Mouse (Mus musculus) kidney, embryonic 15.5 days (tissue): ENCODE measurements at regions not wholly inside any gene's neighbourhood (a gene's known extent, or its start where the extent isn't known, plus 50 kb on each side); places are given as distances from the start of the nearest gene placed in this dataset.

Source experiments
- ATAC-seq: fragments of 200-750 bp; cut with Nextera tagmentation; replicated peaks from 2 replicates; pipeline ENCODE4 v1.8.0; 2017; ENCODE audit warnings: moderate TSS enrichment; ENCODE audit not compliant: low FRiP score
- H3K27ac ChIP-seq: fragments of 300-500 bp; sonication (generic); 2 replicates; pipeline ENCODE4 v1.5.1; 2015; ENCODE audit warnings: mild to moderate bottlenecking, inconsistent platforms
- H3K27me3 ChIP-seq: fragments of 300-500 bp; sonication (generic); 2 replicates; pipeline ENCODE4 v1.6.1; 2015; ENCODE audit warnings: inconsistent platforms
- H3K36me3 ChIP-seq: fragments of 300-500 bp; sonication (generic); 2 replicates; pipeline ENCODE4 v1.6.1; 2015; ENCODE audit warnings: inconsistent platforms
- H3K4me1 ChIP-seq: fragments of 300-500 bp; sonication (generic); 2 replicates; pipeline ENCODE4 v1.6.1; 2015; ENCODE audit warnings: inconsistent platforms
- H3K4me2 ChIP-seq: fragments of 300-500 bp; sonication (generic); 2 replicates; pipeline ENCODE4 v1.6.1; 2015; ENCODE audit warnings: moderate library complexity, mild to moderate bottlenecking, inconsistent platforms
- H3K4me3 ChIP-seq: fragments of 300-500 bp; sonication (generic); replicated peaks from 2 replicates; pipeline ENCODE4 v1.5.1; 2015; ENCODE audit warnings: mild to moderate bottlenecking, inconsistent platforms
- H3K9ac ChIP-seq: fragments of 300-500 bp; sonication (generic); 2 replicates; pipeline ENCODE4 v1.6.1; 2015; ENCODE audit warnings: mild to moderate bottlenecking, inconsistent platforms
- H3K9me3 ChIP-seq: fragments of 300-500 bp; sonication (generic); replicated peaks from 2 replicates; pipeline ENCODE4 v1.6.1; 2016; ENCODE audit warnings: inconsistent platforms
- WGBS: fragments of 180-500 bp; shearing (Covaris S2); methylation state at CpG from one replicate; pipeline ENCODE4 v1.1.7; 2015; ENCODE audit warnings: mixed read lengths; 5-methylcytosine and 5-hydroxymethylcytosine counted together

GRCm38 (mm10) chr2:70885674-70886073, 60.1 kb upstream of the Tlk1 start:
- Histone ChIP-seq H3K9me3 (no peaks in the 10 kb centered on the region), H3K4me3 (no peak overlapping the region), H3K36me3 (no peaks in the 10 kb centered on the region), H3K27ac (no peak overlapping the region), H3K9ac (no peak overlapping the region), H3K4me1 (no peaks in the 10 kb centered on the region), H3K27me3 (no peaks in the 10 kb centered on the region), H3K4me2 (no peak overlapping the region)
- WGBS: 90% methylated on average over 6 of the region's 6 CpGs
- ATAC-seq: no peak

DNA sequence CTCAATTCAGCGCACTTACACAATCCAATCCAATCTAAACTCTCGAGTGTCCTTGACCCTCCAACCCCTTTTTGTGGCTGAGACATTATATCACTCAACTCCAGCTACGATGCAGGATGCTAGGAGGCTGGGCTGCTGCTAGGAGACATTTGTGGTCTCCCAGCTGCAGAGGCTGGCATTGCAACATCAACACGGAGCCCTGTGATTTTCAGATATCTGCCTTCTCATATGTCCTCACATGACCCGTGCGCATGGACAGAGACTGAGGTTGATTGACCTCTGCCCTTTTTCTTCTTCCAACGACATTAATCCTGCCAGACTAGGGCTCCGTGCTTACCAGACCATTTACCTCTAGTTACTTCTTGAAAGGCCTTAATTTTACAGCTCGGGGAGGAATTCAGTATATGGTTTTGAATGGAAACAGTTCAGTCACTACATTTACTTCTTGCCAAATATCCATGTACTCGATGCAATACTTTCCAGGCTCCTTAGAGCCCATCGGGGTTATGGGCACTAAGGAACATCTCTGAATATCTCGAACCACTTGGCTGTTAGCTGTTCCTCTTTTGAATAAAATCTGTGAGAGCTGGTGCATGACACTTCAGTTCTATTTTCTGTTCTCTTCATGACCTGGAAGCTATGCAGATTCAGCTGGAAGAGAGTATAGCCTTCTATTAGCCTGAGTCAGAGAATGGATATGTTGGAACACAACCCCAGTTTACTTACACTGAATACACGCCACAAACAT, 52.0 kb upstream of the Tlk1 start:
- Histone ChIP-seq H3K4me2 (no peak overlapping the region), H3K27me3 (no peaks in the 10 kb centered on the region), H3K9ac (no peak overlapping the region), H3K9me3 (no peaks in the 10 kb centered on the region), H3K36me3 (no peaks in the 10 kb centered on the region), H3K27ac (no peak overlapping the region), H3K4me3 (no peak overlapping the region), H3K4me1 (no peaks in the 10 kb centered on the region)
- WGBS: 51% methylated on average over 13 of the region's 13 CpGs
- ATAC-seq: no peak

- no peak overlapping the region for H3K27ac ChIP-seq
- H3K4me1 ChIP-seq: no peaks in the 10 kb centered on the region
- ATAC-seq: no peak
- H3K4me3 ChIP-seq: no peak overlapping the region
- H3K36me3 ChIP-seq: no peaks in the 10 kb centered on the region
- WGBS: 77% methylated on average over 5 of the region's 5 CpGs
- no peak overlapping the region for H3K4me2 ChIP-seq
- no peaks in the 10 kb centered on the region for H3K9me3 ChIP-seq
- no peak overlapping the region for H3K9ac ChIP-seq
- no peaks in the 10 kb centered on the region for H3K27me3 ChIP-seq
Observed at GRCm38 (mm10) chr2:70876251-70876650, 50.7 kb upstream of the Tlk1 start.
